Mouse (Mus musculus): ENCODE measurements around the gene Thrsp. TPM values are rescaled to one million over a fixed set of nuclear protein-coding genes. Genes with fewer than 3 reads are reported as not detected.

Gene Thrsp
- total RNA-seq, 1 experiment from 2014 or later, result not detected

DNA sequence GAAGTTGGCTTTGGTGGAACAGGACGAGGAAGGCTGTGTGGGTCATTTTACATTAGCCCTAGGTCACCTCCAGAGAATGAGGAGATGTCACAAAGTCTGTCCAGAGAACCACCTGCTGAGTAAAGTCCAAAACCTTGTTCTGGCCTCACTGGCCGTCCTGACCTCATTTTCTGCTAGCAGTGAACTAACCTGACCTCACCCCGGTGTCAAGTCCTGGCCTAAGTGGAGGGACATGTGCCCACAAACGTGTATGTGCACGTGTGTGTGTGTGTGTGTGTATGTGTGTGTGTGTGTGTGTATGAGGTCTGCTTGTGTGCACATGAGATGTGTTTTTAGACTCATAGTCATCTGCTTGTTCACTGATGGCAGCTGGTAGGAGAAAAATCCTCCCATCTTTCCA, 6.2 kb upstream of the Thrsp start:
- no peak for ATAC-seq (replicated peaks in 1 of 2; ENCODE audit: insufficient read depth in 1 of 2, low FRiP score in 2 of 2, low TSS enrichment in 1 of 2, low read depth in 1 of 2, poor library complexity in 2 of 2, severe bottlenecking in 2 of 2)

DNA sequence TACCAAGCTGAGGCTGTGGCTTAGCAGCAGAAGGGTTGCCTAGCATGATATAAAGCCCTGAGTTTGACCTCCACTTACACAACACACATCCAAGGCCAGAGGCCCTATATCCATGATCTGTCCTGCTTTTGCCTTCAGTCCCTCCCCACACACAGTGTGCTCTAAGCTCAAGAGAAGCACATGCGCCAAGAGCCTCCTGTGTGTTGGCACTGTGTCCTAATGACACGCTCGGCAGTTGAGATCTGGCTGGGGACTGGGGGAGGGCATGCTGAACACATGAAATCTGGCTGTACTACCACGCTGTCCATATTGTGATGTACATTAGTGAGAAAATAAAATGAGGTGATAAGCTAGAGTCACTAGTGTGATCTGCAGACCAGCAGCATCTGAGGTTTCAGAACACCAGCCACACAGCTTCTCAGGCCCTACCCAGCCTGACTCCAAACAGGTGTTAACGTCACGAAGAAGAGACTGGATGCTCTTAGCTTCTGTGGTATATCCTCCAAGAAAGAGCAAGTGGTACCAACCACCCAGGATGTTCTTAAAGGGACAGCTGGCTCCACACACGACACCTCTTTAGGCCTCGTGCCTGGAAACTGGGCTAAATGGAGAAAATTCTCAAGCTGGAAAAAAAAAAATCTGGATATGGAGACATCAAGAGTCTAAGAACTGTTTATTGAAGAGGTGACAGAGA, 3.6 kb upstream of the Thrsp start:
- ATAC-seq (replicated peaks in 1 of 2; ENCODE audit: insufficient read depth in 1 of 2, low FRiP score in 2 of 2, low TSS enrichment in 1 of 2, low read depth in 1 of 2, poor library complexity in 2 of 2, severe bottlenecking in 2 of 2), result no peak

DNA sequence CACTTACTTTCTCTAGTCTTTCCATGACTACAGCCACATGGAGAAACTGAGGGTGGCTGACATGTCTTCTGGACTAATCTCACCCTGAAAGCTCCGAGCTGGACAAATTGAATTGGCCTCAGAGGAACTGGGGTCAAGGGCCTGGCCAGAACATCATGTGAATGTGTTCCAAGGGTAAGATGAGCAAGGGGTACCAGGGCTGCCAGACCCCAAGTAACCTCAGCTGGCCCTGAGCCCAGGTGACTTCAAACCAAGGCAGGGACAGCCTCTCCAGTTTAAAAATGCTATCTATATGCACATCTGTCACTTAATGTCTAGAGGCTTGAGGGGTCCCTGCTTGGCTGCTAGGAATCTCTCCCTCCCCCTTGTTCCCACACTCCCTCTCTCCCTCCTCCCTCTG, 2.9 kb upstream of the Thrsp start:
- ATAC-seq (replicated peaks in 1 of 2; ENCODE audit: insufficient read depth in 1 of 2, low FRiP score in 2 of 2, low TSS enrichment in 1 of 2, low read depth in 1 of 2, poor library complexity in 2 of 2, severe bottlenecking in 2 of 2), result no peak

DNA sequence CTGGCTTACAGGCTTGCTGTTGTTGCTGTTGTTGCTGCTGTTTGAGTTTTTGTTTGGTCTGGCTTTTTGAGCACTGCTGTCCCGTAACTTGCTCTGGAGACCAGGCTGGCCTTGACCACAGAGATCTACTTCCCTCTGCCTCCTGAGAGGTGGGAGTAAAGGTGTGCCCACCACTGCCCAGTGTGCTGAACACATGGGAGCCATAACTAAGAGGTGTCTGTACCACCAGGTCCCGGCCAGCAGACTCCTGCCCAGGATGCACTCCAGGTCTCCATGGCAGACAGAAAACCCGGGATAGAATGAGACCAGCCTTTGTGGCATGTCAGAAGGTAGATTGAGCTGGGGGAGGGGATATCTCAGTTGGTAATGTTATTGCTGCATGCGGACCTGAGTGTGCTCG, 1.6 kb upstream of the Thrsp start:
- ATAC-seq (replicated peaks in 1 of 2; ENCODE audit: insufficient read depth in 1 of 2, low FRiP score in 2 of 2, low TSS enrichment in 1 of 2, low read depth in 1 of 2, poor library complexity in 2 of 2, severe bottlenecking in 2 of 2), result no peak

DNA sequence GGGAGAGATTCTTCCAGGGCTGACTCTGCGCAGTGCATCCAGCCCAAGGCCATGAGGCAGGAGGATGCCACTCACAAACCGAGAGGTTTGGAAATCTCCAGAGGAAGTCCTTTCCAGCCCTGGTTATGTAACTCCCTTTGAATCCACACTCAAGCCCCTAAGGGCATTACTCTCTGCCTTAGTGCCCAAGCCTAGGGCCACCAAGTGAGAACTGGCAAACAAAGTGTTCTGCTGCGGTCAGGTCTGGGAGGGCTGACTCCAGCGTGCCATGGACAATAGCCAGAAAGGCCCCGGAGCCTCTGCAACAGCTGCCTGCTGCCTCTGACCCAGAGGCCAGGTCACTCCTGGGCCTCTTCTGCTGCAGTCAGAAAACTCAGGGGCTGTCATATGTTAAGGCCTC, 1.2 kb upstream of the Thrsp start:
- no peak for ATAC-seq (replicated peaks in 1 of 2; ENCODE audit: insufficient read depth in 1 of 2, low FRiP score in 2 of 2, low TSS enrichment in 1 of 2, low read depth in 1 of 2, poor library complexity in 2 of 2, severe bottlenecking in 2 of 2)

DNA sequence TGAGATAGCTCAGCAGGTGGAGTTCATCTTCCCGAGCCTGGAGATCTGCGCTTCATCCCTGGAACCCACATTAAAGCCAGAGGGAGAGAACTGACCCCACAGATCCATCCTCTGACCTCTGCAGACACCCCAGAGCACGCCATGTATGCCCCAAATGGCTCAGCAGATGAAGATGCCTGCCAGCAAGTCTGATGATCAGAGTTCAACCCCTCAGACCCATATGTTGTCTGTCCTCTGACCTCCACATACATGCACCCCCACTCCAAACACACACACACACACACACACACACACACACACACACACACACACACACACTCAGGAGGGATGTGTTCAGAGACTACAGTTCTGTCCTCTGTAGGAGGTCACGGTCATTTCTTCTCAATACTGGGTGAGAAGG, 1.1 kb downstream of the Thrsp start:
- ATAC-seq (replicated peaks in 1 of 2; ENCODE audit: insufficient read depth in 1 of 2, low FRiP score in 2 of 2, low TSS enrichment in 1 of 2, low read depth in 1 of 2, poor library complexity in 2 of 2, severe bottlenecking in 2 of 2), result no peak

DNA sequence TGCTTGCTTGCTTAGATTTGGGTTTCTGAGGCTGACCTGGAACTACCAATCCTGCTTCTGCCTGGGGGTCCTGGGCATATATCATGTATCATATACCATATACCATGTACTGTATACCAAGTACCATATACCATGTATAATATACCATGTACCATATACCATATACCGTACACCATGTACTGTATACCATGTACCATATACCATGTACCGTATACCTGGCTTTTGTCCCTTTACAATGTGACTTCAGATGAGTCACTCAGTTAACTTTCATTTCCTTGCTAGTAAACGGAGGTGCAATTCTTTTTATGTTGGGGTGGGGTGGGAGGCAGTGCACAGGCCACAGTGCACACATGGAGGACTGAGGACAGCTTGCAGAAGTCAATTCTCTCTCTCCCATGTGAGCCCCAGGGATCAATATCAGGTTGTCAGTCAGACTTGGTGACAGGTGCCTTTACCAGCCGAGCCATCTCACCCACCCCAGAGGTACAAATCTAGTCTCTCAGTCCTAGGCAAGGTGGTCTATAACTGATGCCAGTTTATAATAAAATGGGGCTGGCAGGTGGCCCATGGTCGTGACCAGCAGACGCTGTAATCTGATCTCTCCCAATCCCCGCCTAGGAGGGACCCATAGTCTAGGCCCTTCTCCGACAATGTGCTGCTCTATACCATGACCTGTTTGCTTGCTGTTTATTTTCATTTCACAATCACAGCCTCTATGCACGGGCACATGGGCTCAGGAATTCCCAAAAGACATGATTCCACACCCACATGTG, 2.4 kb downstream of the Thrsp start:
- ATAC-seq (replicated peaks in 1 of 2; ENCODE audit: insufficient read depth in 1 of 2, low FRiP score in 2 of 2, low TSS enrichment in 1 of 2, low read depth in 1 of 2, poor library complexity in 2 of 2, severe bottlenecking in 2 of 2), result no peak

DNA sequence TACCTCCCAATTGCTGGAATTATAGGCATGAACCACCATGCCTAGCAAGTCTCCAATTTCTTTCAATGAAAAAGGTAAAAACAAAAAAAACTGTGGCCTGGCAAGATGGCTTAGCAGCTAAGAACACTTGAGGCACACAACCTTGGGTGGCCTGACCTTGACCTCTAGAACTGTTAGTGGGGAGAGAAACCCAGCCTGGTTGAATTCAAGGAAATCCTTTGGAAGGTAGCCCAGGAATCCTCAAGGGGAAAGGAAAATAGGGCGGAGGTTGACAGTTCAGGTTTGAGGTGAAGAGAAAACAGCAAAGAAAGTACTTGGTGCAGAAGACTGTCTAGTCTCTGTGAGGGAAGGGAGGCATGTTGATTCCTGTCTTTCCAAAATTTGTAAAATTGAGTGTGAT, 3.1 kb downstream of the Thrsp start:
- ATAC-seq (replicated peaks in 1 of 2; ENCODE audit: insufficient read depth in 1 of 2, low FRiP score in 2 of 2, low TSS enrichment in 1 of 2, low read depth in 1 of 2, poor library complexity in 2 of 2, severe bottlenecking in 2 of 2), result no peak

DNA sequence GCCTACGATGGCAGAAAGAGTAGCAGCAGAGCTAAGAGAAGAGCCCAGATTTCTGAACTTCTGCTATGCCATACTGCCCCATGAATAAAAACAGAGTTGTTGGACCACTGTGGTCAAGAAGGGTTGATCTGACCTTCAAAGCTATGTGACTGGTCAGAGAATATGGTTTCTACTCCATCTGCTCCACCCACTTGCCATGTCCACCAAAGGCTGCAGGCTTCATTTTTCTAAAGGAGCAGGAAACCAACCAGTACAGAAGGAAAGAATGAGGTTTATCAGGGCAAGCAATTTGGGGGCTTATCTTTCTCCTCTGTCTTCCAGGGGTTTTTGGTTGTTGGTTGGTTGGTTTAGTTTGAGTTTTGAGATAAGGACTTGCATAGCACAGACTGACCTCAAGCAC, 3.5 kb downstream of the Thrsp start:
- no peak for ATAC-seq (replicated peaks in 1 of 2; ENCODE audit: insufficient read depth in 1 of 2, low FRiP score in 2 of 2, low TSS enrichment in 1 of 2, low read depth in 1 of 2, poor library complexity in 2 of 2, severe bottlenecking in 2 of 2)

DNA sequence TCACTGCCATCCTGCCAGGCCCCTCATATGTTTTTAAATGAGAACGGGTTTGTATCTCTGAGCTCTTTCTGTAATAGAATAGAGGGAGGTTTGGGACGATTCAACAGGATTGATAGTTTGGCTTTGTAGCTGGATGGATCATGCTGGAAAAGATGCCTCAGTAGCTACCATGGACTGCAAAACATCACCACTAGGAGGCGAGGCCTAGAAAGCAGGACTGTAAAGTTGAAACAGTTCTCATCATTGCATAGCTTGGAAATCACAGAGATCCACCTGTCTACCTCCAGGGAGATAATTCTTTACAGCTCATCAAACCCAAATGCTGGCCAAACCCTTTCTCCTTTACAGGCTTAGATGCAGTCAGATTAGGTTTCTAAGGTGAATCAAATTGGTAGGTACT, 6.0 kb downstream of the Thrsp start:
- ATAC-seq (replicated peaks in 1 of 2; ENCODE audit: insufficient read depth in 1 of 2, low FRiP score in 2 of 2, low TSS enrichment in 1 of 2, low read depth in 1 of 2, poor library complexity in 2 of 2, severe bottlenecking in 2 of 2), result no peak

DNA sequence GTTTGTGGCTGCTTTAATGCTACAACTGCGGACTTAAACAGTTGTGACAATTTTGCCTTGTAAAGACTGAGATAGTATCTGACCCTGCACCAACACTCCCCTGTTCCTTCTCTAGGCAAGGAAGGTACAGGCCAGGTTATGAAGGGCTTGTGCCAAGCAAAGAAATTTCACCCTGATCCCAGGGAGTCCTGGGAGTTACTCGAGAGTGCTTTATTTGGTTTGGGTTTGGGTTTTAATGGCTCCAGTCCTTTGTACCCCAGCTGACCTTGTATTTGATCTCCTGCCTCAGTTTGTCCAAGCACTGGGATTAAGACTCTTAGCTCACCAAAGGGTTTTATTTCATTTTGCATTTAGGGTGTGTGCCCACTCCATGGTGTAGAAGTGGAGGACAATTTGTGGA, 6.4 kb downstream of the Thrsp start:
- ATAC-seq (replicated peaks in 1 of 2; ENCODE audit: insufficient read depth in 1 of 2, low FRiP score in 2 of 2, low TSS enrichment in 1 of 2, low read depth in 1 of 2, poor library complexity in 2 of 2, severe bottlenecking in 2 of 2), result no peak

DNA sequence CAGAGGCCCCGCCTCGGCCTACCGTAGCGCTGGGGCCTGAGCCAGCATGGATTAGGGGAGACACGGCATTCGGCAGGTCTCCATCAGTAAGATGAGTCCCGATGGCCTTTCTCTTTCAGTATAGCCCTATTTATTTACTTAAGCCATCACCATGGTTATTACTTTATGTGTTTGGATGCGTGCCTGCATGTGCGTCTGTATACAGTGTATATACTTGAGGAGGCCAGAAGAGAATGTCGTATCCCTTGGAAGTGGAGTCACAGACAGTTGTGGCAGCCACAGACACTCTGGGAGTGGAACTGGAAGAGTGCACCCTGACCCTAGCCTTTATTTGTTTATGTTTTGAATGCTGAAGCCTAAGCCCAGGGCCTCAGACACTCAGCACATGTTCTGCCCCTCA, 10.4 kb downstream of the Thrsp start:
- ATAC-seq (replicated peaks in 1 of 2; ENCODE audit: insufficient read depth in 1 of 2, low FRiP score in 2 of 2, low TSS enrichment in 1 of 2, low read depth in 1 of 2, poor library complexity in 2 of 2, severe bottlenecking in 2 of 2), result no peak

DNA sequence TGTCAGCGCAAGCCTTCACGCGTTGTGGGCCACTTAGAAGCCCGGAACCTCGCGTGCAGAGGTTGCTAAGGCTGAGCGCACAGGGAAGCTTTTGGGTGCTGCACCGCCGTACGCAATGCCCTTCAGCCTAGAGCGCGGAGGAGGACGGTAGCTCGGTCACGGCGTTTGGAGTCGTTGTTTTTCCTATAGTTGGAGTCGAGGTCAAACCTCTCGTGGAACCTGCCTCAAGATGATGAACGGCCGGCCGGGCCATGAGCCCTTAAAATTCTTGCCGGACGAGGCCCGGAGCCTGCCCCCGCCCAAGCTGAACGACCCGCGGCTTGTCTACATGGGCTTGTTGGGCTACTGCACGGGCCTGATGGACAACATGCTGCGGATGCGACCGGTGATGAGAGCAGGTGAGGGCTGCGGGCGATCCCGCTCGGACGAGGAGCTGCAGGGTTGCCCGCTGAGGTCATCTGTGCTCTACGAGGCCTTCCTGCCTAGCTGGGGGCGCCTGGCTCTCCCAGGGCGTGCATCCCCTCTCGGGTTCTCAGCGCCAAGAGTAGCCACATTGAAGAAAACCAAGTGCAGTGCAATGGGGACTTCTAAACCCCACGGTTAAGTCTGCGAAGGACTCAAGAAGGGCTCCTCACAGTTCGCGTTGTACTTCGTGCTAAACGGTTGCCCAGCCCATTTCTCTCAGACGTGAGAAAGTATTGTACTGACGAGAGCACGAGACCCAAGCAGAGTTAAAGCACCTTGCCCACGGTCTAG, 17.4 kb downstream of the Thrsp start, which contains the start of gene Ndufc2:
TSS of gene Ndufc2 (plus strand) at position 44 of the 756 bp plus-strand sequence.
- peak; percentile 90 to 98 for ATAC-seq (replicated peaks in 1 of 2; ENCODE audit: insufficient read depth in 1 of 2, low FRiP score in 2 of 2, low TSS enrichment in 1 of 2, low read depth in 1 of 2, poor library complexity in 2 of 2, severe bottlenecking in 2 of 2)

DNA sequence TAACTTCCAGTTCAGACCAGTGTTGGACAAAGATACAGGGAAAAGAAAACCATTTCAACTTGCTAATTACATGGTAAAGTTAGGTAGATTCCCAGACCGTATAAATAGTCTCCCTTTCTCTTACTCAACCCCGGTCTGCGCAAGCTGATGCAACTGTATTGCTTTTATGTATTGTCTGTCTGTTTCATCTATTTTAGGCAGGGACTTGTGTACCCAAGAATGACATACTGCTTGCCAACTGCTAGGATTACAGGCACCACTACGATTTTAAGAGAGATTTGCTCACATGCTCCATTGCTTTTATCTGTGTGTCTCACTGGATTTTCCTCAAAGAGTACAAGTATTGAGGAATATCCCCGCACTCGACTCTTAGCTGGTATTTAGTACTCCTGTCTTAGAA, 18.6 kb downstream of the Thrsp start:
- ATAC-seq (replicated peaks in 1 of 2; ENCODE audit: insufficient read depth in 1 of 2, low FRiP score in 2 of 2, low TSS enrichment in 1 of 2, low read depth in 1 of 2, poor library complexity in 2 of 2, severe bottlenecking in 2 of 2), result no peak

DNA sequence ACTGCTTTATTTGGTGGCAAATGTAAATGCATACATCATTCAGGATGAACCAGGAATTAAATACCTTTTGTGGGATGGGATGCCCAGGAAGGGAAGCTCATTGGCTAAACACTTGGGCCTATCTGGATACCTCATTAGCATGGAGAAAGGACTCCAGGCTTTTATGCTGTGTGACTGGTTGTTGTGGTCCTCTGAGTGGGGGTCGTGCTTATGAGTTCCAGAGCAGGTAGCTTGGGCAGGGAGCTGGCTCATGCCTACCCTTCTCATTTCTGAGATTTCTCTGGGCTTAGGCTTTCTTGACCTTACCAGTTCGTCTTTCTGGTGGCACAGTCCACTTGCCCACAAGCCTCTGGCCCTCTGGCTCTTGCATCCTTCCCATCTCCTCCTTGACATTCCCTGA, 23.2 kb downstream of the Thrsp start:
- no peak for ATAC-seq (replicated peaks in 1 of 2; ENCODE audit: insufficient read depth in 1 of 2, low FRiP score in 2 of 2, low TSS enrichment in 1 of 2, low read depth in 1 of 2, poor library complexity in 2 of 2, severe bottlenecking in 2 of 2)

DNA sequence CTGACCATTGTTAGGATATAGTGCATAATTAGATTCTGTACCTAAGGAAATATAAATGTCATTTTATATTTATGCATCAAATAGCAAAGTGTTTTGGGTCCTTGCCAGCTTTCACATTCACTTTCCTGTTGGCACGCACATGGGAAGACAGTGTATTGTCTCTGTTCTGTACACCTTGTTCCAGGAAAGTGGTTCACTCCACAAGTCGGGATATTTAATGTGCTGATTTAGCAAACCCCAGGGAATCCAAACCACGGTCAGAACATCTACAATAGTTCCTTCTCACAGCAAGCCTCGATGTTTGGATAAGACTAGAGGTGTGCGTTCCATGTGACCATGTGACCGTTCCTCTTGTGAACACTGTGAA, 25.5 kb downstream of the Thrsp start:
- ATAC-seq (replicated peaks in 1 of 2; ENCODE audit: insufficient read depth in 1 of 2, low FRiP score in 2 of 2, low TSS enrichment in 1 of 2, low read depth in 1 of 2, poor library complexity in 2 of 2, severe bottlenecking in 2 of 2), result no peak

DNA sequence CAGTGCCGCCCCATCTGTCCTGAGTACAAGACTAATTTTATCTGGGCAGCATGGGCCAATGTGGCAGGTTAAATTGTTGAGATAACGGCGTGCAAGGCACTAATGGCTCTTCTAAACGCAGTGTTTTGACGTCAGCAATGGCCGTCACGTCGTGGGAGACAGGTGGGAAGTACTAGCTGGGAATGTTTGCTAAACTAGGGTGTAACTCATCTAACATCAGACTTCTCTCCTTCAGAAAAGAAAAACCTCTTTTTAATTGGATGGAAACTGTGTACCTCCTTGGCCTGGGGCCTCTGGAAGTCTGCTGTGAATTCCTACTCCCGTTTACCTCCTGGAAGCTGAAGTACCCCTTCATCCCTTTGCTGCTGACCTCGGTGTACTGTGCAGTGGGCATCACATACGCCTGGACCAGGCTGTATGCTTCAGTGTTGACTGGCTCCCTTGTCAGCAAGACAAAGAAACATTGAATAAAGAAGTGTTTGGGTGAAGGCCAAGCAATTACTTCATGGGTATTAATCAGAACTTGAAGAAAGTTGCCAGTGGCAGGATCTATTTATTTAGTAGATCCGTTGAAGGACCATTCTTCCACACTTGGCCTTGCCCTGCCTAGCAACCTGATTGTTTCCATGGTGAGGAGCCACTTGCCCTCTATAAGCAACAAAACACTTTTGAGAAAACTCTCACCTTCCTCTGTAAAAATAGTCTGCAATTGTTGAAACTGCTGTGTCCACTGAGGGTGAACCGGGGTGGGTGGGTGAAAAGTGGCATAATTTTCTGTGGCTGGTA, 26.0 kb downstream of the Thrsp start:
- ATAC-seq (replicated peaks in 1 of 2; ENCODE audit: insufficient read depth in 1 of 2, low FRiP score in 2 of 2, low TSS enrichment in 1 of 2, low read depth in 1 of 2, poor library complexity in 2 of 2, severe bottlenecking in 2 of 2), result no peak

DNA sequence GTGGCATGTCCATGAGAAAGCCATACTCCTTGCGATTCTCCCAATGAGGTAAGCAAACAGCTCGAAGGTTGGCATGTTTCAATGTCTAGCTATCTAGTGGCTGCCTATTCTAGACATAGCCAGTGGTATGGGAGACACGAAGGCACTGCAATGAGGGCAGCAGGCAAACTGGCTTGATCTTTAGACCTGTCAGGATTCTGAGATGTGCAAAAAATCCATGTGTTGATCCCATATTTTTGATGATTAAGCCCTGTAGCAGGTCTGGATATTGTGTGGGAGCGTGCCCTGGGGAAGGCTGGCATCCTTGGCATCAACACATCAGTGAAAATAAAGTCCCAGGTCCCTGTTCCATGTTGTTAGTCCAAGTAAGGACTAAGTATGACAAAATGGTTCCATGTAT, 29.0 kb downstream of the Thrsp start:
- no peak for ATAC-seq (replicated peaks in 1 of 2; ENCODE audit: insufficient read depth in 1 of 2, low FRiP score in 2 of 2, low TSS enrichment in 1 of 2, low read depth in 1 of 2, poor library complexity in 2 of 2, severe bottlenecking in 2 of 2)

All from hematopoietic stem cell, adult 5-6 weeks (primary cell).